Mouse (Mus musculus) brain, embryonic 18.5 days (tissue): ENCODE results near the gene Cfap100.

Source experiments
- DNase-seq: peaks from one replicate; pipeline ENCODE4 v3.0.0-alpha.2; 2012; ENCODE audit warnings: low read depth, low spot score

The Cfap100 gene

GRCm38 (mm10) chr6:90428380-90428974 lies at the start of gene Cfap100:
Gene Cfap100 (minus strand): TSS chr6:90428797.
- DNase-seq: no peak

GRCm38 (mm10) chr6:90476941-90477518 lies 48.4 kb upstream of the Cfap100 start:
- no peak for DNase-seq

GRCm38 (mm10) chr6:90475854-90476212 lies 47.2 kb upstream of the Cfap100 start:
- no peak for DNase-seq

DNA sequence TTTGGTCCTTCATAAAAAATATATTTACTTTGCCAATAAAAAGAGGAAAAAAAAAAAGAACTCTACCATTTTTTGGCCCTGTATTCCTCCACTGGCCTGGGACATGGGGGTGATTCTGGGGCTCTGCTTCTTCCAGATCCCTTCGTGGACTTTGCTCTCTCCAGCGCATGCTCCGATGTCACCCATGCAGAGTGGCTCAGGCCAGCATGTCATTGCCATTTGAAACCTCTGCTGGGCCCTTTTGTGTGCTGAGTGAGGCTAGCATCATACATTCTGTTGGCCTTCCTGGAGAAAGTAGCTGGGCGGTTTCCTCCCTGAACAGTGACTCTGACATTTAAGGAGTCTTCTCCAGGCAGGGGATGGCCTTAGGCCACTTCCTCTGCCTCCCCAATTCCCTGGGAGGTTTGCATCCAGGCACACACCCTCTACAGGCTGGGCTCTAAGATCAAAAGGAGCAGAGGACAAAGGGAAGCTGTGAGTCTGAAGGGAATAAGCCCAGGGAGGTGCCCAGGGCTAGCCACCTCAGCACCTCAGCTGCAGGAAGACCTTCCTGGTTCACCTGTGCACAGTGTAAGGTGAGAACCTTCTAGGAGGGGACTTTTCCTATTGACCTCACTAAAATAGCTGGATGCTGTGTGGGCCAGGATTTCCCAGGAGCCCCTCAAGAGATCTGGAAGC lies 46.7 kb upstream of the Cfap100 start:
- no peak for DNase-seq

DNA sequence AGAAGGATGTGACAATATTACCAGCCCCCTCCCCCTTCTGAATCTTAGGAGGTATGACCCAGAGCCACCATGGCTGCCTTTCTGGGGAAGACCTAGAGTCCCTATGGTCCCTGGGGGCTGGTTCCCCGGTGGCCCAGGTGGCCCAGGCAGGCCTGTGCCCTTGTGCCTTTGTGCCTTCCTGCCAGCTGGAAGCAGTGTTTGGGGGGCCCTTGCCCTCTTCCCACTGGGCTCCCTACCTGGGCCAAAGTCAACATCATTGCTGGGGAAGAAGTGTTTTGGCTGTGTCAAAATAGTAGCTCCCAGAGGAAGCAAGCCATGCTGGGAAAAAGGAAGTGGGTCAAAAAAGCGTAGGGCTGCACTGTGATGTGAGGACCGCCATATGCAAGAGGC lies 45.8 kb upstream of the Cfap100 start:
- no peak for DNase-seq

- no peak for DNase-seq
These were observed 45.2 kb upstream of the Cfap100 start for GRCm38 (mm10) chr6:90473630-90474360.

- no peak for DNase-seq
These were observed 44.1 kb upstream of the Cfap100 start for GRCm38 (mm10) chr6:90472697-90473096.

GRCm38 (mm10) chr6:90472079-90472478 lies 43.5 kb upstream of the Cfap100 start:
- no peak for DNase-seq

GRCm38 (mm10) chr6:90470947-90471541 lies 42.4 kb upstream of the Cfap100 start:
- no peak for DNase-seq

DNA sequence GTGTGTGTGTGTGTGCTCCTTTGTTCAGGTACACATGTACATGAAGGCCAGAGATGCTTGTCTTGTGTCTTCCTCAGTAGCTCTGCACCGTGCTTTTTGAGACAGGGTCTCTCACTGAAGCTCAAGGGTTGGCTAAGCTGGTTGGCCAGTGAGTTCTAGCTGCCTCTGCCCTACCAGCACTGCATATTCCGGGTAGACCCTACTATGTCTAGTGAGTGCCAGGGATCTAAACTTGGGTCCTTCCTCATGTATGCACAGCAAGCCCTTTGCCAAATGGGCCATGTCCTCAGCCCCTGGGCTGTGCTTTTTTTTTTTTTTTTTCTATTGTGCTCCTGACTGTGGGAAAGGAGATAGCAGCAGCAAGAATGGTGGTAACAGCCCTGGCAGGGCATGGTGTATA lies 41.7 kb upstream of the Cfap100 start:
- no peak for DNase-seq

DNA sequence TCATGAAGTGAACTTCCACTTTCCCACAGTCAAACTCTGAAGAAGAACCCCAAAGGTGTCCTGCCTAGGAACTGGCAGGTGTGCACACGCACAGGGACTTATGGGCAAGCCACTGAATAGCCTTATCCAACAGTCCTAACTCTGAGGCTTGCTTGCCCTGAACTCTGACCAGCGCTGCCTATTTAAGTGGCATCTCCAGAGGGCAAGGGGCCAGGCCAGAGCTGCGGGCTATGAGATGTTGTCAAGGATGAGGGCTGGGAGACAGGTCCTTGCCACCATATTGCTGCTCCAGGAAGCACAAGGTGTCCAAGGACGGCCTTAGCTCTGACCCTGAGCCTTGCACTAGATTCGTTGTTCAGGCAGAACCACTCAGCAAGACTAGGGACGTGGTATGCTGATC lies 40.4 kb upstream of the Cfap100 start:
- DNase-seq: no peak

- no peak for DNase-seq
These were observed 39.6 kb upstream of the Cfap100 start for GRCm38 (mm10) chr6:90468216-90468615.

- DNase-seq: no peak
These were observed 38.3 kb upstream of the Cfap100 start for GRCm38 (mm10) chr6:90466847-90467410.

DNA sequence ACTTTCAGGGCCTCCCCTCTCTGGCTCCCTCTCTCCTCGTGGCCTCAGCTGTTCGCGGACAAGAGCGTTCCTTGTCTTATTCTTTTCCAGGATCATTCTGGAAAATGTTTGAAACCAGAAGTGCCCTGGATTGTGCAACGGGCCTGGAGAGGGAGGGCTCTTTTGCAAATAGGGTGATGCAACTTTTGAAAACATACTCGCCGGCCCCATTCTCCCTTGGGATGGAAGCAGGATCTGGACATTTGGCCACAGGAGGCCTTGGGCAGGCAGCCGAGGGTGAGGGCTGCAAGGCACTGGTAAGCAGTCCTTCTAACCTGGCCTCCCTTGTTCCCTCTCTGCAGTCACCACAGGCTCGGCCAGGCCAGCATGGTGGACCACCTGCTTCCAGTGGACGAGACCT lies 37.5 kb upstream of the Cfap100 start:
- no peak for DNase-seq

DNA sequence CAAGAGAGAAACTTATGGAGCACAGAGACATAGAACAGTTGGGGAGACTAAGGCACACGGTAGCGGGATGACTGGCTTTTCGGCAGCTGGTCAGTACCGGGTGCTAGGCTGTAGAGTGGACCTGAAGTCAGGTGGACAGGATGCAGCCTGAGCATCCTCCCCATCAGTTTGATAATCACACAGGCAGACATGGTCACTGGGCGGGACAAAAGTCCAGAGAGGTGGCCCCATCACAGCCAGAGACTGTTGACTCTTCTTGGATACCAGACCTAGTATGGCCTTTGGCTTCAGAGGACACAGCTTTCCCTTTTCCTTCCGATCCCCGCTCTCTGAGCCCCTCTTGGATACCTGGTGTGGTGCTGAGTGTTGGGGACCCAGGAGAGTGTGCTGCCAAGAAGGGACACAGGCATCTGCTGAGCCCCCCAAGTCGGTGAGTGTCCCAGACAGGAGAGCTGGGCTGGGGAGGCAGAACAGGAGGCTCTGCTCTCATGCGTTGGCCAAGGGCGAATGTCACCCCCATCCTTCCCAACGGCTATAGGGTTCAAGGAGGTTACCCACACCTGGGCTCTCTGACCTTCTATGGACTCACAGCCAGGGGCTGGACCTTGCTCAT lies 36.5 kb upstream of the Cfap100 start:
- no peak for DNase-seq

DNA sequence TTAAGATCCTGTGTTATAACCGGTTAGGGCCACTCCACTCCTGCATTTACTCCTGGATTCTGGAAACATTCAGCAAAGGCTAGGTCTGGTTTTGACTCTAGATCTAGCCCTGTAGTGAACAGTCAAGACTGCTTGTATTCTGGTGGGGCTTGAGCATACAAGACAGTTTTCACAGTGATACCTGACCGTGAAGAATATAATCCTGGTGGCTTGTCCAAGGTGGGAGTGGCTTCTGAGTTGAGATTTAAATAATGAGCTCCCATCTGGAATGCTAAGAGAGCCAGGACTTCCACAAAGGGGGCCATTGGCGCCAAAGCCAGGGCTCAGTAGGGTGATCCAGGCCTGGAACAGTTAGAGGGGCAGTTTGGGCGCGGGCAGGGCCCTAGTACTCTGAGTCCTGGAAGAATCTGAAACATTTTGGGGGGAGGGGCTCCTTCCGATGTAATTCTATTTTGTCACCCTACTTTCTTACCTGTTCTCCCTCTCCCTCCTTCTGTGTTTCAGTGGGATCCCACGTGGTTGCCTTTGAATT lies 35.4 kb upstream of the Cfap100 start:
- DNase-seq: no peak

DNA sequence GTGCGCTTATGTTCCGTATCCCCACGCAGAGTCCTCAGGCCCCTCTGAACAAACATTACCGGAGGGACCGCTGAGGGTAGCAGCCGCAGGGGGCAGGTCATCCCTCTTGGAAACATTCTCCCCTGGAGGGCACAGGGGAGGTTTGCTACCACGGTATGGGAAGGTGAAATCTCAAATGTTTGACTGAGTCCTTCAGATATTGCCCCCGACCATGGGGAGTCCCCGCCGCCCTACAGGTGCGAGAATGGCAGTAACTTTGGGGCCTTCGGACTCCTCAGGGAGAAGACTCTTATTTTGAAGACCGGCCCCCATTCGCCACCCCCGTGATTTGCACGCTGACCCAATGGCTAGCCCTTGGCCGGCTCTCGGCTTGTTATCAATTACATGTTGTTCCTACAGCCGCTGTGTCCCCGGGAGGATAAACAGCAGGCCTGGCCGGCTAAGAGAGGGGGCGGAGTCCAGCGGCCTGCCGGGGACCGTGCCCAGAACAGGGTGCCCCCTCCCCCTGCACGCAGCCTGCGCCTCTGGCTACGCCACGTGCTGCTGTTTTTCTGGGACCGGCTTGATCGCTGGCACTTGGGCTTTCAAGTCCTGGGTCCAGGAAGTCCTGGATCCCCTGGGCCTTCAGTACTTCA lies 34.7 kb upstream of the Cfap100 start:
- DNase-seq: no peak

GRCm38 (mm10) chr6:90462841-90463227 lies 34.2 kb upstream of the Cfap100 start:
- DNase-seq: no peak

- DNase-seq: no peak
These were observed 33.6 kb upstream of the Cfap100 start, which contains the start of gene Klf15 for GRCm38 (mm10) chr6:90462181-90462706. Gene Klf15 (plus strand): TSS chr6:90462576.

DNA sequence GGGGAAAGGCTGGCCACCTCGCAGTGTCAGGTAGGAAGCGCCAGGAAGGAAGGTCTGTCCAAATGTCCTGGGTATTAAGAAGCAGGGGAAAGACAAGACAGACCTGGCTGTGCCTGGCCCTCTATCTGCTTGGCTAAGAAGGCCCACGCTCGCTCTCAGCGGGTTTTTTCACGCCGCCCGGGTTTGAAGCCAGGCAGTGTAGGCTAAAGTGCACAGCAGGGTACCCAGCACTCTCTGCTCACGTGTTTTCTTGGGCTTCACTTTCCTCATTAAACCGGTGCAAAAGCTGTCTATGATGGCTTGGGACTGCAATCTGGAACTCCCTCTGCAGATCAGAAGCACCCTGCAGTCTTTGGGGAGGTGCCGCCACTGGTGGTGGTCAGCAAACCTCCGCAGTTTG lies 33.2 kb upstream of the Cfap100 start:
- DNase-seq: no peak
